Mouse (Mus musculus): ENCODE data around the gene Hcar1. TPM values are rescaled to one million over a fixed set of nuclear protein-coding genes. Genes with fewer than 3 reads are reported as not detected.

The Hcar1 gene
- total and polyA plus RNA-seq, 2 experiments from 2014 or later: 0.18 to 5.3 TPM

GRCm38 (mm10) chr5:123853877-123854504 is 25.8 kb downstream of the Hcar1 start:
- TF ChIP-seq CTCF (IDR thresholded peaks at IDR 0.05; ENCODE audit: low read depth) (no peak), EP300 (IDR thresholded peaks at IDR 0.05; ENCODE audit: low read depth) (no peak)
- WGBS: 76% methylated on average over 11 of the region's 11 CpGs
- H3K4me2 ChIP-seq (ENCODE audit: low read depth, low read length): no peak overlapping the region
- H3K27me3 ChIP-seq (ENCODE audit: control insufficient read depth, insufficient read depth, low read length): no peaks in the 10 kb centered on the region
- no peak overlapping the region for H3K27ac ChIP-seq (ENCODE audit: low read depth)
- DNase-seq (ENCODE audit: low spot score) (no peak), ATAC-seq (ENCODE audit: insufficient read depth, low read depth) (no peak)
- no peak overlapping the region for H3K4me3 ChIP-seq (ENCODE audit: low read depth, low read length)
- H3K36me3 ChIP-seq (replicated peaks; ENCODE audit: control insufficient read depth, insufficient read depth, low read length): no peaks in the 10 kb centered on the region
- H3K9me3 ChIP-seq (replicated peaks; ENCODE audit: control insufficient read depth, low read length): no peaks in the 10 kb centered on the region
- no peak overlapping the region for H3K9ac ChIP-seq (replicated peaks; ENCODE audit: low read depth, low read length)
- no peaks in the 10 kb centered on the region for H3K4me1 ChIP-seq (ENCODE audit: control insufficient read depth, insufficient read depth)

GRCm38 (mm10) chr5:123851398-123851797 is 28.4 kb downstream of the Hcar1 start:
- TF ChIP-seq CTCF (IDR thresholded peaks at IDR 0.05; ENCODE audit: low read depth) (no peak), EP300 (IDR thresholded peaks at IDR 0.05; ENCODE audit: low read depth) (no peak)
- ATAC-seq (ENCODE audit: insufficient read depth, low read depth) (no peak), DNase-seq (ENCODE audit: low spot score) (no peak)
- H3K9me3 ChIP-seq (replicated peaks; ENCODE audit: control insufficient read depth, low read length): no peaks in the 10 kb centered on the region
- H3K27me3 ChIP-seq (ENCODE audit: control insufficient read depth, insufficient read depth, low read length): no peaks in the 10 kb centered on the region
- no peaks in the 10 kb centered on the region for H3K36me3 ChIP-seq (replicated peaks; ENCODE audit: control insufficient read depth, insufficient read depth, low read length)
- no peak overlapping the region for H3K4me3 ChIP-seq (ENCODE audit: low read depth, low read length)
- H3K9ac ChIP-seq (replicated peaks; ENCODE audit: low read depth, low read length): no peak overlapping the region
- 26% methylated on average over 2 of the region's 2 CpGs for WGBS
- no peak overlapping the region for H3K4me2 ChIP-seq (ENCODE audit: low read depth, low read length)
- H3K4me1 ChIP-seq (ENCODE audit: control insufficient read depth, insufficient read depth): no peaks in the 10 kb centered on the region
- no peak overlapping the region for H3K27ac ChIP-seq (ENCODE audit: low read depth)

DNA sequence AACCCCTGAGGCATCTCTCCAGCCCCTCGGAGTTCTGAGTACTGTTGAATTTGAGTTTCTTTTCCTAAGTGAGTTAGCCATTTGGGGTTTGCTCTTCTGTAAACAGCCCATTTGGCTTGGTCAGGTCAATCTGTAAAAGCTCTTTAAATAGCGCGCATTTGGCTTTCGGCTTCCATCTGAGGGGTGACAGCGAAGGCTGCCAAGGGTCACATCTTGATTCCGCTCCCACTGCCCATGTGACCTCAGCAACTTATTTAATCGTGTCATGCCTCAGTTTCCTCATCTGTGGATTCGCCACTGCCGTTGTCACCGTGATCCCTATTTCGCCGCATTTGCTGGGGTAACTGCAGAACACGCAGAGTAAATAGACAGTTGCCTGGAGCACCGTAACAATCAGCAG is 35.5 kb downstream of the Hcar1 start:
- 0 out of 2 replicates have a peak, but pooled peaks cover 4% of the 10 kb centered on the region for H3K4me1 ChIP-seq (ENCODE audit: control insufficient read depth, insufficient read depth)
- no peak overlapping the region for H3K27ac ChIP-seq (ENCODE audit: low read depth)
- DNase-seq (ENCODE audit: low spot score): no peak
- no peak overlapping the region for H3K4me2 ChIP-seq (ENCODE audit: low read depth, low read length)
- no peak overlapping the region for H3K9ac ChIP-seq (replicated peaks; ENCODE audit: low read depth, low read length)
- H3K36me3 ChIP-seq (replicated peaks; ENCODE audit: control insufficient read depth, insufficient read depth, low read length): no peaks in the 10 kb centered on the region
- no peak overlapping the region for H3K4me3 ChIP-seq (ENCODE audit: low read depth, low read length)
- TF ChIP-seq CTCF (IDR thresholded peaks at IDR 0.05; ENCODE audit: low read depth) (no peak), EP300 (IDR thresholded peaks at IDR 0.05; ENCODE audit: low read depth) (no peak)
- H3K27me3 ChIP-seq (ENCODE audit: control insufficient read depth, insufficient read depth, low read length): no peaks in the 10 kb centered on the region
- ATAC-seq (ENCODE audit: insufficient read depth, low read depth): no peak
- WGBS: 86% methylated on average over 14 of the region's 14 CpGs
- no peaks in the 10 kb centered on the region for H3K9me3 ChIP-seq (replicated peaks; ENCODE audit: control insufficient read depth, low read length)

DNA sequence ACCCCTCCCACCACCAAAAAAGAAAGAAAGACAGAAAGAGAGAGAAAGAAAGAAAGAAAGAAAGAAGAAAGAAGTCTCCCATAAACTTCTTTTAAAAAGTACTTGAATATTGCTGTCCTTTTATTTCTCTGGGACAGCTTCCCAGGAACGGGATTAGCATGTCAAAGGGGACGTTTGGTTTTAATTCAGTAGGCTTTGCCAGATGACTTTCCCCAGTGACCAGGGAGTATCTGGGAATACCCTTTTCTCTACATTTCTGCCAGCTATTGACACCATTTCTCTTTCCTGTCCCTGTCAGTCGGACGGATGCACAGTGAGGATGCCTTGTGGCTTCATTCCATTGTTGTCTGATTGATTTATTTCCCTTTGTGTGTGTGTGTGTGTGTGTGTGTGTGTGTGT is 36.0 kb downstream of the Hcar1 start:
- H3K9ac ChIP-seq (replicated peaks; ENCODE audit: low read depth, low read length): no peak overlapping the region
- no peak overlapping the region for H3K4me2 ChIP-seq (ENCODE audit: low read depth, low read length)
- H3K9me3 ChIP-seq (replicated peaks; ENCODE audit: control insufficient read depth, low read length): no peaks in the 10 kb centered on the region
- H3K36me3 ChIP-seq (replicated peaks; ENCODE audit: control insufficient read depth, insufficient read depth, low read length): no peaks in the 10 kb centered on the region
- TF ChIP-seq EP300 (IDR thresholded peaks at IDR 0.05; ENCODE audit: low read depth) (no peak), CTCF (IDR thresholded peaks at IDR 0.05; ENCODE audit: low read depth) (no peak)
- H3K27me3 ChIP-seq (ENCODE audit: control insufficient read depth, insufficient read depth, low read length): no peaks in the 10 kb centered on the region
- no peak for DNase-seq (ENCODE audit: low spot score)
- no peak for ATAC-seq (ENCODE audit: insufficient read depth, low read depth)
- H3K27ac ChIP-seq (ENCODE audit: low read depth): no peak overlapping the region
- H3K4me3 ChIP-seq (ENCODE audit: low read depth, low read length): no peak overlapping the region
- 58% methylated on average over 4 of the region's 4 CpGs for WGBS
- 0 out of 2 replicates have a peak, but pooled peaks cover 4% of the 10 kb centered on the region for H3K4me1 ChIP-seq (ENCODE audit: control insufficient read depth, insufficient read depth)

GRCm38 (mm10) chr5:123842935-123843282 is 36.9 kb downstream of the Hcar1 start:
- Histone ChIP-seq H3K4me1 (ENCODE audit: control insufficient read depth, insufficient read depth) (0 out of 2 replicates have a peak, but pooled peaks cover 4% of the 10 kb centered on the region), H3K9me3 (replicated peaks; ENCODE audit: control insufficient read depth, low read length) (no peaks in the 10 kb centered on the region), H3K9ac (replicated peaks; ENCODE audit: low read depth, low read length) (no peak overlapping the region), H3K4me2 (ENCODE audit: low read depth, low read length) (no peak overlapping the region), H3K4me3 (ENCODE audit: low read depth, low read length) (no peak overlapping the region), H3K27ac (ENCODE audit: low read depth) (no peak overlapping the region), H3K27me3 (ENCODE audit: control insufficient read depth, insufficient read depth, low read length) (no peaks in the 10 kb centered on the region), H3K36me3 (replicated peaks; ENCODE audit: control insufficient read depth, insufficient read depth, low read length) (no peaks in the 10 kb centered on the region)
- ATAC-seq (ENCODE audit: insufficient read depth, low read depth): no peak
- 78% methylated on average over 3 of the region's 3 CpGs for WGBS
- TF ChIP-seq CTCF (IDR thresholded peaks at IDR 0.05; ENCODE audit: low read depth) (no peak), EP300 (IDR thresholded peaks at IDR 0.05; ENCODE audit: low read depth) (no peak)
- DNase-seq (ENCODE audit: low spot score): no peak

All from heart, postnatal 0 days (tissue).